Mouse (Mus musculus) embryo, embryonic 11 days (tissue): ENCODE results near the gene Lect2.

Experiments
- DNase-seq: peaks from one replicate; pipeline ENCODE4 v3.0.0-alpha.2; 2015

The Lect2 gene

GRCm38 (mm10) chr13:56548401-56548800 lies at the start of gene Lect2:
Gene Lect2 (minus strand): TSS chr13:56548502.
- no peak for DNase-seq

- no peak for DNase-seq
These were observed 49.0 kb upstream of the Lect2 start for GRCm38 (mm10) chr13:56597296-56597695.

- no peak for DNase-seq
These were observed 46.9 kb upstream of the Lect2 start for GRCm38 (mm10) chr13:56595246-56595645.

GRCm38 (mm10) chr13:56593961-56594391 lies 45.7 kb upstream of the Lect2 start:
- no peak for DNase-seq

GRCm38 (mm10) chr13:56593196-56593595 lies 44.9 kb upstream of the Lect2 start:
- DNase-seq, result no peak

- DNase-seq, result no peak
These were observed 43.6 kb upstream of the Lect2 start for GRCm38 (mm10) chr13:56591939-56592338.

- DNase-seq, result no peak
These were observed 42.9 kb upstream of the Lect2 start for GRCm38 (mm10) chr13:56591191-56591590.

GRCm38 (mm10) chr13:56590202-56590601 lies 41.9 kb upstream of the Lect2 start:
- no peak for DNase-seq

GRCm38 (mm10) chr13:56588454-56589117 lies 40.3 kb upstream of the Lect2 start:
- DNase-seq, result no peak

GRCm38 (mm10) chr13:56586046-56586445 lies 37.7 kb upstream of the Lect2 start:
- DNase-seq, result no peak

- no peak for DNase-seq
These were observed 34.4 kb upstream of the Lect2 start for GRCm38 (mm10) chr13:56582720-56583119.

GRCm38 (mm10) chr13:56581961-56582434 lies 33.7 kb upstream of the Lect2 start:
- DNase-seq, result peak; percentile 96

- no peak for DNase-seq
These were observed 33.2 kb upstream of the Lect2 start for GRCm38 (mm10) chr13:56581512-56581911.

GRCm38 (mm10) chr13:56580450-56580849 lies 32.1 kb upstream of the Lect2 start:
- DNase-seq, result no peak

- peak; percentile 45 for DNase-seq
These were observed 29.8 kb upstream of the Lect2 start for GRCm38 (mm10) chr13:56578097-56578496.

GRCm38 (mm10) chr13:56575701-56576321 lies 27.5 kb upstream of the Lect2 start:
- peak; percentile 73 for DNase-seq

- DNase-seq, result no peak
These were observed 26.8 kb upstream of the Lect2 start for GRCm38 (mm10) chr13:56575074-56575473.

- DNase-seq, result no peak
These were observed 23.3 kb upstream of the Lect2 start for GRCm38 (mm10) chr13:56571645-56572044.

GRCm38 (mm10) chr13:56566336-56566735 lies 18.0 kb upstream of the Lect2 start:
- DNase-seq, result peak; percentile 41

GRCm38 (mm10) chr13:56563075-56563474 lies 14.8 kb upstream of the Lect2 start:
- peak; percentile 47 for DNase-seq

- DNase-seq, result no peak
These were observed 12.8 kb upstream of the Lect2 start for GRCm38 (mm10) chr13:56561129-56561528.

GRCm38 (mm10) chr13:56559841-56560370 lies 11.6 kb upstream of the Lect2 start:
- DNase-seq, result no peak

GRCm38 (mm10) chr13:56558811-56559210 lies 10.5 kb upstream of the Lect2 start:
- no peak for DNase-seq

- DNase-seq, result no peak
These were observed 8.4 kb upstream of the Lect2 start for GRCm38 (mm10) chr13:56556701-56557100.
